Mouse (Mus musculus) central nervous system, embryonic 14 days (tissue): ENCODE results near the gene Gemin4. TPM values are rescaled to one million over a fixed set of nuclear protein-coding genes. Genes with fewer than 3 reads are reported as not detected.

Experiments
- polyA plus RNA-seq: library from polyadenylated mRNA; depleted of rRNA; stranded (reverse); fragments of >200 nt; gene quantifications from 2 replicates; pipeline ENCODE4 v1.2.3, GENCODE M21; 2012; rRNA removed

Gemin4 gene
- 9.8 and 10.7 TPM in 2 replicates for polyA plus RNA-seq

GRCm38 (mm10) chr11:76217390-76217800 is at the start of gene Gemin4, which contains the start of gene Dbil5:
Gene Gemin4 (minus strand): TSS chr11:76217664.
Gene Dbil5 (plus strand): TSS chr11:76217608.

GRCm38 (mm10) chr11:76242901-76243810 is 25.7 kb upstream of the Gemin4 start, which contains the start of the genes Mrm3 and Glod4:
Gene Mrm3 (plus strand): TSS chr11:76243715.
Gene Glod4 (minus strand): TSS chr11:76243725.

GRCm38 (mm10) chr11:76179495-76180145 is 37.8 kb downstream of the Gemin4 start, which contains the start of the genes Vps53 and Fam57a:
Gene Vps53 (minus strand): TSS chr11:76179647.
Gene Fam57a (plus strand): TSS chr11:76179671.

Other genes starting within 250 kb of the Gemin4 start
- 4.0 and 4.1 TPM in 2 replicates for gene 1700016K19Rik, start 217.8 kb downstream of the Gemin4 start, polyA plus RNA-seq
- 4.2 and 9.9 TPM in 2 replicates for gene Rflnb, start 189.9 kb downstream of the Gemin4 start, polyA plus RNA-seq
- gene Vps53, start 38.0 kb downstream of the Gemin4 start, polyA plus RNA-seq = 47.3 and 49.3 TPM in 2 replicates
- gene Fam57a, start 38.0 kb downstream of the Gemin4 start, polyA plus RNA-seq = 26.4 and 27.5 TPM in 2 replicates
- 0.44 and 0.71 TPM in 2 replicates for gene Dbil5, start 56 bp downstream of the Gemin4 start, polyA plus RNA-seq
- gene Mrm3, start 26.1 kb upstream of the Gemin4 start, polyA plus RNA-seq = 13.6 and 14.3 TPM in 2 replicates
- gene Glod4, start 26.1 kb upstream of the Gemin4 start, polyA plus RNA-seq = 59.8 and 64.1 TPM in 2 replicates
- gene Nxn, start 181.5 kb upstream of the Gemin4 start, polyA plus RNA-seq = 33.6 and 41.1 TPM in 2 replicates
- gene Timm22, start 189.3 kb upstream of the Gemin4 start, polyA plus RNA-seq = 32.0 and 32.5 TPM in 2 replicates